In genomic region chr2:124919762-124920255, GRCm38 (mm10) we compare ENCODE assay signal across 17 mouse cellular contexts.
DNase-seq lines count a peak whose midpoint lies in the region; ATAC-seq lines count a peak whose summit lies in the region.
"Had no signal": no experiment of that assay in that cellular context is flagged by ENCODE, and none has a peak within 500 bp of the region (broad histone marks: within the 10 kb centered on the region; RNA-seq: fewer than 3 reads in every experiment).

No protein-coding gene starts in this region.

- peaks cover 20% of the 10 kb centered on the region for H3K4me1 ChIP-seq in heart, embryonic 11.5 days (ENCODE audit: control insufficient read depth, insufficient read depth, low read length)
- H3K4me1 ChIP-seq in kidney, embryonic 15.5 days = no peaks in the 10 kb centered on the region
- H3K4me1 ChIP-seq: embryonic facial prominence, embryonic 12.5 days; liver, embryonic 13.5 days had no signal

- no peak overlapping the region; the same call in 1 of the 2 replicates for H3K4me2 ChIP-seq in heart, embryonic 11.5 days
- no peak overlapping the region for H3K4me2 ChIP-seq in kidney, embryonic 15.5 days
- H3K4me2 ChIP-seq: embryonic facial prominence, embryonic 12.5 days; liver, embryonic 13.5 days had no signal

- H3K9ac ChIP-seq in heart, embryonic 11.5 days (ENCODE audit: low read depth, low read length) = no peak overlapping the region
- no peak overlapping the region for H3K9ac ChIP-seq in kidney, embryonic 15.5 days
- H3K9ac ChIP-seq: embryonic facial prominence, embryonic 12.5 days; liver, embryonic 13.5 days had no signal

- ATAC-seq in heart, embryonic 11.5 days (replicated peaks; ENCODE audit: insufficient number of reproducible peaks, low FRiP score, low TSS enrichment) = no peak
- no peak for ATAC-seq in kidney, embryonic 15.5 days (replicated peaks; ENCODE audit: low FRiP score)
- ATAC-seq: forebrain, embryonic 16.5 days; hindbrain, embryonic 16.5 days; intestine, postnatal 0 days had no signal

- no peak overlapping the region for H3K4me3 ChIP-seq in heart, embryonic 11.5 days (ENCODE audit: low read depth, low read length)
- no peak overlapping the region for H3K4me3 ChIP-seq in kidney, embryonic 15.5 days (replicated peaks)
- H3K4me3 ChIP-seq: embryonic facial prominence, embryonic 12.5 days; liver, embryonic 13.5 days had no signal

- no peaks in the 10 kb centered on the region for H3K9me3 ChIP-seq in heart, embryonic 11.5 days (replicated peaks; ENCODE audit: control insufficient read depth, low read length)
- no peaks in the 10 kb centered on the region for H3K9me3 ChIP-seq in kidney, embryonic 15.5 days (replicated peaks)
- H3K9me3 ChIP-seq: embryonic facial prominence, embryonic 12.5 days; liver, embryonic 13.5 days had no signal

- 11% methylated on average over 1 of the region's 1 CpGs for WGBS in heart, embryonic 11.5 days (ENCODE audit: insufficient replicate concordance)
- 50% methylated on average over 1 of the region's 1 CpGs for WGBS in kidney, embryonic 15.5 days

- intact Hi-C loops in heart, postnatal 25 days (cut with DNase I) = no loop called here

- H3K36me3 ChIP-seq in heart, embryonic 11.5 days (ENCODE audit: control insufficient read depth, insufficient read depth, low read length) = no peaks in the 10 kb centered on the region
- H3K36me3 ChIP-seq in kidney, embryonic 15.5 days = no peaks in the 10 kb centered on the region
- H3K36me3 ChIP-seq: embryonic facial prominence, embryonic 12.5 days; liver, embryonic 13.5 days had no signal

- no peak for DNase-seq in heart, postnatal 25 days (ENCODE audit: low spot score)
- peak; percentile 27 for DNase-seq in kidney, postnatal 14 days
- DNase-seq in ovary, adult 18-20 months (ENCODE audit: low spot score) = peak; percentile 61
- no peak for DNase-seq in ovary, postnatal 10 days (ENCODE audit: low spot score)
- peak; percentile 20 for DNase-seq in mesoderm, embryonic 11.5 days (ENCODE audit: low read depth, low spot score)
- DNase-seq in frontal cortex, postnatal 14 days (ENCODE audit: low spot score in 2 of 2) = no peak
- DNase-seq: cerebellum, adult 11 months; layer of hippocampus, postnatal 36 days; liver, embryonic 13.5 days; thymus, postnatal 14 days had no signal

- H3K27me3 ChIP-seq in heart, embryonic 11.5 days (ENCODE audit: control insufficient read depth, insufficient read depth, low read length) = no peaks in the 10 kb centered on the region
- no peaks in the 10 kb centered on the region for H3K27me3 ChIP-seq in kidney, embryonic 15.5 days
- H3K27me3 ChIP-seq: embryonic facial prominence, embryonic 12.5 days; liver, embryonic 13.5 days had no signal

- peak overlapping the region; percentile 70 for H3K27ac ChIP-seq in heart, embryonic 11.5 days (ENCODE audit: low read depth, low read length)
- H3K27ac ChIP-seq in kidney, embryonic 15.5 days = no peak overlapping the region
- H3K27ac ChIP-seq: embryonic facial prominence, embryonic 12.5 days; liver, embryonic 13.5 days; stomach, postnatal 0 days had no signal

Comparison
In these comparisons a context has a peak if more than half of its experiments do, and no peak if none do; other contexts are left out.
1. DNase-seq: peak in kidney, postnatal 14 days (single experiment), ovary, adult 18-20 months (single experiment) and mesoderm, embryonic 11.5 days (single experiment); none in heart, postnatal 25 days (single experiment), ovary, postnatal 10 days (single experiment) and frontal cortex, postnatal 14 days (0 of 2).